Comparison of ENCODE assay signal across 8 mouse cellular contexts in genomic region chr2:60123061-60123874, GRCm38 (mm10).
DNase-seq lines count a peak whose midpoint lies in the region; ATAC-seq and TF ChIP-seq lines count a peak whose summit lies in the region.
"Had no signal": no experiment of that assay in that cellular context is flagged by ENCODE, and none has a peak within 500 bp of the region (broad histone marks: within the 10 kb centered on the region; RNA-seq: fewer than 3 reads in every experiment).

No protein-coding gene starts in this region.

- H3K9me3 ChIP-seq in neural tube, embryonic 11.5 days (ENCODE audit: control insufficient read depth, low read length), result no peaks in the 10 kb centered on the region
- H3K9me3 ChIP-seq in forebrain, embryonic 13.5 days (replicated peaks), result no peaks in the 10 kb centered on the region
- no peaks in the 10 kb centered on the region for H3K9me3 ChIP-seq in liver, embryonic 14.5 days (ENCODE audit: control insufficient read depth, low read length)

- no peak for TF ChIP-seq EP300 in liver, embryonic 14.5 days (IDR thresholded peaks at IDR 0.05; ENCODE audit: low read depth)

- no peak for TF ChIP-seq CTCF in liver, embryonic 14.5 days (IDR thresholded peaks at IDR 0.05; ENCODE audit: low read depth)

- no peak for ATAC-seq in neural tube, embryonic 11.5 days (ENCODE audit: insufficient read depth, low FRiP score, low TSS enrichment)
- ATAC-seq in forebrain, embryonic 13.5 days, result no peak
- ATAC-seq in liver, embryonic 14.5 days (ENCODE audit: insufficient read depth), result no peak

- no peak for DNase-seq in neural tube, embryonic 11.5 days (ENCODE audit: low spot score)
- no peak for DNase-seq in neural tube, embryonic 10.5 days (ENCODE audit: extremely low spot score, low spot score)
- no peak for DNase-seq in liver, embryonic 14.5 days (ENCODE audit: low read depth in 3 of 3, low spot score in 3 of 3)
- DNase-seq in ovary, postnatal 36 days (ENCODE audit: low spot score), result no peak
- DNase-seq in adrenal gland, adult 8-10 months, result no peak
- DNase-seq in adrenal gland, postnatal 14 days, result no peak
- DNase-seq: kidney, adult 2 months had no signal

- peaks cover 23% of the 10 kb centered on the region for H3K4me1 ChIP-seq in neural tube, embryonic 11.5 days (ENCODE audit: control insufficient read depth, insufficient read depth, low read length)
- peaks cover 60% of the 10 kb centered on the region for H3K4me1 ChIP-seq in forebrain, embryonic 13.5 days
- H3K4me1 ChIP-seq in liver, embryonic 14.5 days (replicated peaks; ENCODE audit: control insufficient read depth in 2 of 2, insufficient read depth in 2 of 2, low read length in 1 of 2), result peaks cover 6 to 16% of the 10 kb centered on the region in 2 experiments

- 42% methylated on average over 6 of the region's 6 CpGs for WGBS in neural tube, embryonic 11.5 days
- WGBS in forebrain, embryonic 13.5 days, result 24% methylated on average over 6 of the region's 6 CpGs
- WGBS in liver, embryonic 14.5 days (ENCODE audit: insufficient replicate concordance), result 25% methylated on average over 6 of the region's 6 CpGs

- H3K9ac ChIP-seq in neural tube, embryonic 11.5 days (ENCODE audit: low read length), result no peak overlapping the region
- peak overlapping the region; percentile 34; the same call in 1 of the 2 replicates for H3K9ac ChIP-seq in forebrain, embryonic 13.5 days
- no peak overlapping the region for H3K9ac ChIP-seq in liver, embryonic 14.5 days (replicated peaks)

- H3K4me3 ChIP-seq in neural tube, embryonic 11.5 days (ENCODE audit: low read depth, low read length), result peak overlapping the region; percentile 19
- H3K4me3 ChIP-seq in forebrain, embryonic 13.5 days, result peak overlapping the region; percentile 27
- H3K4me3 ChIP-seq in liver, embryonic 14.5 days (ENCODE audit: insufficient read depth in 1 of 2, low read depth in 2 of 2, low read length in 2 of 2), result peak overlapping the region in 1 of 2 experiments; percentile 2; a peak in 1 of 4 replicates

- H3K27me3 ChIP-seq in neural tube, embryonic 11.5 days (ENCODE audit: control insufficient read depth, insufficient read depth, low read length), result no peaks in the 10 kb centered on the region
- H3K27me3 ChIP-seq in forebrain, embryonic 13.5 days, result no peaks in the 10 kb centered on the region
- H3K27me3 ChIP-seq in liver, embryonic 14.5 days (ENCODE audit: control insufficient read depth, insufficient read depth, low read length), result no peaks in the 10 kb centered on the region

- no peaks in the 10 kb centered on the region for H3K36me3 ChIP-seq in neural tube, embryonic 11.5 days (ENCODE audit: control insufficient read depth, insufficient read depth, low read length)
- H3K36me3 ChIP-seq in forebrain, embryonic 13.5 days (ENCODE audit: poor library complexity, severe bottlenecking), result no peaks in the 10 kb centered on the region
- no peaks in the 10 kb centered on the region for H3K36me3 ChIP-seq in liver, embryonic 14.5 days (replicated peaks; ENCODE audit: control insufficient read depth, insufficient read depth, low read depth)

- H3K27ac ChIP-seq in neural tube, embryonic 11.5 days (ENCODE audit: low read depth, low read length), result peak overlapping the region; percentile 34; the same call in 1 of the 2 replicates
- H3K27ac ChIP-seq in forebrain, embryonic 13.5 days, result peak overlapping the region; percentile 22; the same call in 1 of the 2 replicates
- H3K27ac ChIP-seq in liver, embryonic 14.5 days, result no peak overlapping the region

- H3K4me2 ChIP-seq in neural tube, embryonic 11.5 days (ENCODE audit: low read depth), result peak overlapping the region; percentile 38
- H3K4me2 ChIP-seq in forebrain, embryonic 13.5 days, result peak overlapping the region; percentile 52
- H3K4me2 ChIP-seq in liver, embryonic 14.5 days (ENCODE audit: low read depth), result peak overlapping the region; percentile 50
